Mouse (Mus musculus): ENCODE results near the gene Syne3. TPM values are rescaled to one million over a fixed set of nuclear protein-coding genes. Genes with fewer than 3 reads are reported as not detected.

Syne3 gene
- total RNA-seq, 1 experiment, result 1.5 TPM

GRCm38 (mm10) chr12:105022776-105023175 is 13.2 kb upstream of the Syne3 start:
- no peaks in the 10 kb centered on the region for H3K9me3 ChIP-seq (ENCODE audit: control insufficient read depth, insufficient read depth, low read depth, low read length)
- in situ Hi-C loops (cut with MboI; ENCODE audit: low sequenced_read_pairs in 2 of 2, unreplicated experiment in 2 of 2), result loop anchor here in 1 of 2 experiments (10.0 kb wide), 1 partner anchor 68 kb away; no protein-coding TSS in a partner anchor
- TF ChIP-seq ZC3H11A (IDR thresholded peaks at IDR 0.05; ENCODE audit: borderline replicate concordance, low read depth, low read length), result no peak
- no peak for TF ChIP-seq CHD2 (IDR thresholded peaks at IDR 0.05; ENCODE audit: low read depth, low read length)
- no peak for TF ChIP-seq HCFC1 (IDR thresholded peaks at IDR 0.05; ENCODE audit: borderline replicate concordance, insufficient read depth, low read length)
- TF ChIP-seq ZNF384 (IDR thresholded peaks at IDR 0.05; ENCODE audit: low read depth, low read length), result no peak
- no peak for TF ChIP-seq MAFK (IDR thresholded peaks at IDR 0.05; ENCODE audit: insufficient read depth, low read depth, low read length)
- no peak overlapping the region for H3K27ac ChIP-seq (ENCODE audit: insufficient read depth, low read depth, low read length, poor library complexity, severe bottlenecking)
- H3K9ac ChIP-seq (ENCODE audit: insufficient read depth, low read depth, low read length, poor library complexity, severe bottlenecking), result no peak overlapping the region; the same call in 1 of the 2 replicates
- no peaks in the 10 kb centered on the region for H3K36me3 ChIP-seq (ENCODE audit: control insufficient read depth, insufficient read depth, low read length, poor library complexity, severe bottlenecking)
- peaks cover 5 to 26% of the 10 kb centered on the region in 2 experiments; a peak in 2 of 4 replicates for H3K4me1 ChIP-seq (ENCODE audit: control insufficient read depth in 2 of 2, insufficient read depth in 2 of 2, low read length in 2 of 2, poor library complexity in 1 of 2)
- peak overlapping the region; percentile 40 to 63; a peak in 3 of 4 replicates for H3K4me3 ChIP-seq (ENCODE audit: insufficient read depth in 1 of 2, low read depth in 1 of 2, low read length in 2 of 2, poor library complexity in 1 of 2, severe bottlenecking in 1 of 2)
- no peak for DNase-seq (ENCODE audit: low read depth, low spot score)

GRCm38 (mm10) chr12:105022141-105022540 is 12.5 kb upstream of the Syne3 start:
- H3K4me3 ChIP-seq (ENCODE audit: insufficient read depth in 1 of 2, low read depth in 1 of 2, low read length in 2 of 2, poor library complexity in 1 of 2, severe bottlenecking in 1 of 2), result peak overlapping the region in 1 of 2 experiments; percentile 40; a peak in 1 of 4 replicates
- no peaks in the 10 kb centered on the region for H3K9me3 ChIP-seq (ENCODE audit: control insufficient read depth, insufficient read depth, low read depth, low read length)
- H3K4me1 ChIP-seq (ENCODE audit: control insufficient read depth in 2 of 2, insufficient read depth in 2 of 2, low read length in 2 of 2, poor library complexity in 1 of 2), result peaks cover 5 to 24% of the 10 kb centered on the region in 2 experiments; a peak in 2 of 4 replicates
- TF ChIP-seq HCFC1 (IDR thresholded peaks at IDR 0.05; ENCODE audit: borderline replicate concordance, insufficient read depth, low read length) (no peak), ZC3H11A (IDR thresholded peaks at IDR 0.05; ENCODE audit: borderline replicate concordance, low read depth, low read length) (no peak), ZNF384 (IDR thresholded peaks at IDR 0.05; ENCODE audit: low read depth, low read length) (no peak), MAFK (IDR thresholded peaks at IDR 0.05; ENCODE audit: insufficient read depth, low read depth, low read length) (no peak)
- no peak for DNase-seq (ENCODE audit: low read depth, low spot score)
- in situ Hi-C loops (cut with MboI; ENCODE audit: low sequenced_read_pairs in 2 of 2, unreplicated experiment in 2 of 2), result loop anchor here in 1 of 2 experiments (10.0 kb wide), 1 partner anchor 67 kb away; no protein-coding TSS in a partner anchor
- no peak overlapping the region for H3K27ac ChIP-seq (ENCODE audit: insufficient read depth, low read depth, low read length, poor library complexity, severe bottlenecking)
- H3K9ac ChIP-seq (ENCODE audit: insufficient read depth, low read depth, low read length, poor library complexity, severe bottlenecking), result peak overlapping the region; percentile 14; the same call in 1 of the 2 replicates
- H3K36me3 ChIP-seq (ENCODE audit: control insufficient read depth, insufficient read depth, low read length, poor library complexity, severe bottlenecking), result no peaks in the 10 kb centered on the region

DNA sequence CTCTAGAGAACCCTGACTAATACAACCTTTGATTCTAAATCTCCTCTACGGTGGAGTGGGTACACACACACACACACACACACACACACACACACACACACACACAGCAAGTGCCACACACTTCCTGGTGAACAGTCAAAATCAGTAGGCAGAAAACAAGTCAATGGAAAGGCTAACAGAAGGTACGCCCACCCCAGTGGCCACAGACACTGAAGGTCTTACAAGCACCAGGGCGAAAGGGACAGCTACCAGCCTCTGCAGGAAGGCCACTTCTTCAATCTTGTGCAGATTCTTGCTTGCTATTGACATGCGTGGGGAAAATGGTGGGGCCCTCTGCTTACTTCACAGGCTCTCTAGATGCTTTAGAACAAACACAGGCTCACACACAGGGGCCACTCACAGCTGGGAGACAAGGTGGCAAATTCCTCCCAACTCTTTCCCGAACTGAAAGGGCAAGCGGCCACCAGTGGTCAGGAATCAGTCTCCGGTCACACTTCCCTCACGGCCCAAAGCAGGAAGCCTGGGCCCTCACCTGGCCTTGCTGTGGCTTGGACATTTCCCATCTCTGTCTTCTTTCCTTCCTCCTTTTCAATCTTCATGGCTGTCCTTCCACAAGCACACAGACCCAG is 11.9 kb upstream of the Syne3 start:
- H3K36me3 ChIP-seq (ENCODE audit: control insufficient read depth, insufficient read depth, low read length, poor library complexity, severe bottlenecking), result no peaks in the 10 kb centered on the region
- H3K9me3 ChIP-seq (ENCODE audit: control insufficient read depth, insufficient read depth, low read depth, low read length), result no peaks in the 10 kb centered on the region
- H3K9ac ChIP-seq (ENCODE audit: insufficient read depth, low read depth, low read length, poor library complexity, severe bottlenecking), result peak overlapping the region; percentile 14; the same call in 1 of the 2 replicates
- in situ Hi-C loops (cut with MboI; ENCODE audit: low sequenced_read_pairs in 2 of 2, unreplicated experiment in 2 of 2), result loop anchor here in 1 of 2 experiments (10.0 kb wide), 1 partner anchor 67 kb away; no protein-coding TSS in a partner anchor
- no peak overlapping the region for H3K27ac ChIP-seq (ENCODE audit: insufficient read depth, low read depth, low read length, poor library complexity, severe bottlenecking)
- TF ChIP-seq ZNF384 (IDR thresholded peaks at IDR 0.05; ENCODE audit: low read depth, low read length) (no peak), HCFC1 (IDR thresholded peaks at IDR 0.05; ENCODE audit: borderline replicate concordance, insufficient read depth, low read length) (no peak)
- H3K4me1 ChIP-seq (ENCODE audit: control insufficient read depth in 2 of 2, insufficient read depth in 2 of 2, low read length in 2 of 2, poor library complexity in 1 of 2), result peaks cover 5 to 24% of the 10 kb centered on the region in 2 experiments; a peak in 2 of 4 replicates
- DNase-seq (ENCODE audit: low read depth, low spot score), result no peak
- H3K4me3 ChIP-seq (ENCODE audit: insufficient read depth in 1 of 2, low read depth in 1 of 2, low read length in 2 of 2, poor library complexity in 1 of 2, severe bottlenecking in 1 of 2), result no peak overlapping the region

GRCm38 (mm10) chr12:105019359-105020219 is 10.0 kb upstream of the Syne3 start:
- H3K9ac ChIP-seq (ENCODE audit: insufficient read depth, low read depth, low read length, poor library complexity, severe bottlenecking), result no peak overlapping the region
- H3K4me1 ChIP-seq (ENCODE audit: control insufficient read depth in 2 of 2, insufficient read depth in 2 of 2, low read length in 2 of 2, poor library complexity in 1 of 2), result peaks cover 5 to 24% of the 10 kb centered on the region in 2 experiments; a peak in 2 of 4 replicates
- no peak overlapping the region for H3K4me3 ChIP-seq (ENCODE audit: insufficient read depth in 1 of 2, low read depth in 1 of 2, low read length in 2 of 2, poor library complexity in 1 of 2, severe bottlenecking in 1 of 2)
- TF ChIP-seq HCFC1 (IDR thresholded peaks at IDR 0.05; ENCODE audit: borderline replicate concordance, insufficient read depth, low read length) (no peak), CHD2 (IDR thresholded peaks at IDR 0.05; ENCODE audit: low read depth, low read length) (no peak), ZC3H11A (IDR thresholded peaks at IDR 0.05; ENCODE audit: borderline replicate concordance, low read depth, low read length) (no peak), MAFK (IDR thresholded peaks at IDR 0.05; ENCODE audit: insufficient read depth, low read depth, low read length) (no peak)
- H3K9me3 ChIP-seq (ENCODE audit: control insufficient read depth, insufficient read depth, low read depth, low read length), result no peaks in the 10 kb centered on the region
- no peak overlapping the region for H3K27ac ChIP-seq (ENCODE audit: insufficient read depth, low read depth, low read length, poor library complexity, severe bottlenecking)
- DNase-seq (ENCODE audit: low read depth, low spot score), result no peak
- H3K36me3 ChIP-seq (ENCODE audit: control insufficient read depth, insufficient read depth, low read length, poor library complexity, severe bottlenecking), result no peaks in the 10 kb centered on the region
- in situ Hi-C loops (cut with MboI; ENCODE audit: low sequenced_read_pairs in 2 of 2, unreplicated experiment in 2 of 2), result loop anchor here in 1 of 2 experiments (10.0 kb wide), 1 partner anchor 65 kb away; no protein-coding TSS in a partner anchor
